Mouse (Mus musculus) testis, adult 2 months (tissue): ENCODE data around the gene Cep112. TPM values are rescaled to one million over a fixed set of nuclear protein-coding genes. Genes with fewer than 3 reads are reported as not detected.

Source experiments
- H3K27ac ChIP-seq: fragments of 200-500 bp; 2 replicates; pipeline ENCODE4 v1.5.1; 2012; ENCODE audit warnings: low read depth, low read length; ENCODE audit not compliant: control insufficient read depth, insufficient read depth
- H3K27me3 ChIP-seq: fragments of 200-500 bp; 2 replicates; pipeline ENCODE4 v1.6.1; 2012; ENCODE audit warnings: mild to moderate bottlenecking, low read length, moderate library complexity; ENCODE audit not compliant: control insufficient read depth, insufficient read depth
- H3K36me3 ChIP-seq: fragments of 200-500 bp; 2 replicates; pipeline ENCODE4 v1.6.1; 2012; ENCODE audit warnings: mild to moderate bottlenecking, low read length; ENCODE audit not compliant: control insufficient read depth, insufficient read depth
- H3K4me1 ChIP-seq: fragments of 200-500 bp; 2 replicates; pipeline ENCODE4 v1.6.1; 2012; ENCODE audit warnings: low read length; ENCODE audit not compliant: control insufficient read depth, insufficient read depth
- H3K4me3 ChIP-seq: fragments of 200-500 bp; 2 replicates; pipeline ENCODE4 v1.5.1; 2012; ENCODE audit warnings: low read depth, mild to moderate bottlenecking, low read length, moderate library complexity, mixed read lengths; ENCODE audit not compliant: control insufficient read depth
- CTCF ChIP-seq: fragments of 200-500 bp; IDR thresholded peaks from 2 replicates; pipeline ENCODE4 v1.5.1; 2012; ENCODE audit warnings: low read depth, mild to moderate bottlenecking, inconsistent platforms, low read length, moderate library complexity; ENCODE audit not compliant: control insufficient read depth, insufficient read depth, insufficient replicate concordance
- POLR2A ChIP-seq: fragments of 200-500 bp; IDR thresholded peaks from 2 replicates; pipeline ENCODE4 v1.6.1; 2012; ENCODE audit warnings: low read depth, mild to moderate bottlenecking, inconsistent platforms, low read length, moderate library complexity; ENCODE audit not compliant: control insufficient read depth
- polyA plus RNA-seq: library from polyadenylated mRNA; depleted of rRNA; stranded (reverse); fragments of >200 nt; gene quantifications from 2 replicates; pipeline ENCODE4 v1.2.3, GENCODE M21; 2012

The Cep112 gene
- polyA plus RNA-seq, 1 experiment, result 127 TPM

DNA sequence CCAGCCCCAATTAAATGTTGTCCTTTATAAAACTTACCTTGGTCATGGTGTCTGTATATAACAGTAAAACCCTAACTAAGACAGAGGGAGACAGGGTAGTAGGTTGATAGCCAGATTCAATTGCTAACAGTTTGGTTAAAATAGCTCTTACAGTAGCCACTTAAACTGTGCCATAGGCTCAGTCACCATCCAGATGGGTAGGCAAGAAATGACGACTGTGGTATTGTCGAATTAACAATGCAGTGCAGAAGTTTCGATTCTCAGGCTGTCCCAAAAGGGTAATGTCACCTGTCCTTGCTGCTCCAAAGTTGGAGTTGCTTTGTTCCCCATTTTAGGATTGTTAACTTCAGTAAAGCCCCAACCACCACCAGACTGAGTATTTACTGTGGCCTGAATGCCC, 446.8 kb downstream of the Cep112 start:
- Histone ChIP-seq H3K27me3 (no peaks in the 10 kb centered on the region), H3K4me3 (no peak overlapping the region), H3K4me1 (no peaks in the 10 kb centered on the region), H3K27ac (no peak overlapping the region), H3K36me3 (no peaks in the 10 kb centered on the region)
- TF ChIP-seq POLR2A (no peak), CTCF (no peak)

DNA sequence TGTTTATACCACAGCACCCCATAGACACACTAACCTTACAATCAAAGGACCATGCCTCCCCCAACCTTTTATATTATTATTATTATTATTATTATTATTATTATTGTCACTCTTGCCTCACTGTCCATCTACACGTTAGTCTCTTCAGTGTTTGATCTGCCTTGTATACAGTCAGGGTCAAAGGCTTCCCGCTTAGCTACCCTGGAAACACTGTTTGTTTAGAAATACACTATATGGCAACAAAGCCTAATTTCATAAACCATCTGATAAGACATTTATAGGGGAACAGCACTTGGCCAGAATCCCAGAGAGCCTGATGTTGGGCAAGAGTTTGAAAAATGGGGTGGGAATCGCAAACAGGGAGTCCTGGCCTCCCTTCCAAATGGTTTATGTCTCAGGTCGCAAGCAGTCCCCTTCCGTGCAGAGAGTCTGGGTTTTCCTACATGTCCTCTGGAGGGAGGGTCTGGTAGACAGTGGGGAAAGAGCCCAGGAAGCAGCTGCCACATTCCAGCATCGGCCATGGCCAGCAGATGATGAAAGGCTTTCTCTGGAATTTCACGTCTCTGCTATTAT, 451.7 kb downstream of the Cep112 start:
- no peak overlapping the region for H3K27ac ChIP-seq

DNA sequence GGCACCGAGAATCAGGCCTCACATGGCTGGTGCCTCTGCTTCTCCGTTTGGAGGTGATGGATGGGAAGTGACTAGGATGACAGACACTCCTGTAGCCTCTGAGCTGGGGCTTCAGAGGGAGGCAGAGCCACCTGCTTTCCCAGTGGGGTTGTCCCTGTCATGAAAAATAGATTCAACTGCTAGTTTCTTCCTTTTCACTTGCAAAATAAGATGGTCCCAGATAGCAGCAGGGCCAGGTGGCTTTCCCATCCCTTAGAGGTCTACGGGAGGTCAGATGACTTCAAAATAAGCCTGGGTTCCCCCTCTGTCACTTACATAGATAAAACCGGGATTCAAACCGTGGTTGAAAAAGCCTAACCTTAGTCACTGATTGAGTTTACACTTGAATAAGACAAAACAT, 452.5 kb downstream of the Cep112 start:
- H3K4me1 ChIP-seq, result no peaks in the 10 kb centered on the region
- no peaks in the 10 kb centered on the region for H3K36me3 ChIP-seq
- H3K4me3 ChIP-seq, result no peak overlapping the region
- TF ChIP-seq POLR2A, result no peak
- no peak overlapping the region for H3K27ac ChIP-seq
- H3K27me3 ChIP-seq, result no peaks in the 10 kb centered on the region

More for the DNA sequence above, 451.7 kb downstream of the Cep112 start:
- Histone ChIP-seq H3K27me3 (no peaks in the 10 kb centered on the region), H3K4me3 (no peak overlapping the region), H3K36me3 (no peaks in the 10 kb centered on the region), H3K4me1 (no peaks in the 10 kb centered on the region)
- no peak for TF ChIP-seq CTCF
- TF ChIP-seq POLR2A, result no peak

DNA sequence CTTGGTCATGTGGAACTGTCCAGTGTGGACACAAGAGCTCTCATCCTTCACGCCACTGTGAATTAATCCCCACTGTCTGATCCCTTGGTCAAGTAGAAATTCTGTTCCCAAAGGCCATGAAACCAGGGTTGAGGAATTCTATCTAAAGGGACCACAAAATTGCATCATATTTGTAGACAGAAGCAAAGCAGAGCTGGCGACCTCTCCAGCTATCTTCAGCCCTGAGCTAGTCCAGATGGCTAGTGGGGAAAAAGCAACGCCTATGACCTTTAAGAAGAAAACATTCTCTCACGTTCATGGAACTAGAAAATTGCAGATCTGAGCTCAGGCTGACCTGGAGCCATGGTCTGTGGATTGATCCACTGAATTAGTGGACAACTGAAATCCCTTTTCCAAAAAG, 455.6 kb downstream of the Cep112 start:
- no peak overlapping the region for H3K27ac ChIP-seq
- no peak overlapping the region for H3K4me3 ChIP-seq
- no peaks in the 10 kb centered on the region for H3K36me3 ChIP-seq
- TF ChIP-seq CTCF (no peak), POLR2A (no peak)
- H3K4me1 ChIP-seq, result peaks cover 4% of the 10 kb centered on the region
- H3K27me3 ChIP-seq, result no peaks in the 10 kb centered on the region

DNA sequence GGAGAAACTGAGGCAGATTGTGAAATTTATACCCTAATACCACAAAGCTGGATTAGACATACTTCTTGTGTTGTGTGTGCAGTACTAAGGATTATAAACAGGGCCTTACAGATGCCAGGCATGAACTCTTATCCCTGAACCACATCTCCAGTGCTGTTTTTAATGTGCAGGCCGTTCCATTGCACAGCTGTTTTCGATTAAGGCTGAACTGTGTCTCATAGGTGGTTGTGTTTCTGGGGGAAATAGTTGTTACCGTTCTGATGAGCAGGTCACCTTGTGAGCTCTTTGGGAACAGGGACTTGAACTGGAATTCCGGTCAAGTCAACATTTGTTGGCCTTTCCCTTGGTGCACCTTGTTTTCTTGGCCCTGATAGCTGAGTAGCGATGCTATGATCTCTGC, 456.7 kb downstream of the Cep112 start:
- Histone ChIP-seq H3K27me3 (no peaks in the 10 kb centered on the region), H3K4me3 (no peak overlapping the region), H3K36me3 (no peaks in the 10 kb centered on the region), H3K4me1 (peaks cover 7% of the 10 kb centered on the region), H3K27ac (no peak overlapping the region)
- no peak for TF ChIP-seq CTCF
- no peak for TF ChIP-seq POLR2A

DNA sequence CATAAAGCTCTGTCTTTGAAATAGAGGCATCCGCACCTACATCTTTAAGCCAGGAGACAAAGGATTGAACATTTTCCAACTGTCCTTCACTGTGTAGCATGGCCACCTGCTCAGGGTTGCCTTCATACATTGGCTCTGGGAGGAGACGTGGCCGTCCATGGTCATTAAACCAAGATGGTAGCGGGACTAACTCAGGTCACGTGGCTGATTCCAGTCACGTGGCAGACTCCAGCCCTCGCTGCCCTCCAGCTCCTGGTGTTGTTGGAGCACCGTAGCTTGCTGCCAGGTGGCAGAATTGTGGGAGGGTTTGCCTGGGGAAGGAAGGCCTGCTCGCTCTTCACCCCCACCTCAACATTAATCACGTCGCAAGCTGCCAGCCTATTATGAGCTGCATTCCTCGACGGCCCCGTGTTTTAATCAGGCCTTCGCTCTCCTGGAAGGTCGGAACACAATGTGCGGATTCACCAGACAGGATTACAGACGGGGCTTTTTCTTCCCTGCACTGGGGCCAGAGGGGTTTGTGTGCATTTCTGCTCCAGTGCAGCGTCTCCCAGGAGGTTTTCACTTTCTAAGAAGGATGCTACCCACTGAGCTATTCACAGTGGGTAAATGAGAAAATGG, 460.4 kb downstream of the Cep112 start:
- Histone ChIP-seq H3K4me3 (no peak overlapping the region), H3K36me3 (no peaks in the 10 kb centered on the region), H3K27me3 (no peaks in the 10 kb centered on the region), H3K27ac (no peak overlapping the region), H3K4me1 (peaks cover 14% of the 10 kb centered on the region)
- no peak for TF ChIP-seq POLR2A
- no peak for TF ChIP-seq CTCF

DNA sequence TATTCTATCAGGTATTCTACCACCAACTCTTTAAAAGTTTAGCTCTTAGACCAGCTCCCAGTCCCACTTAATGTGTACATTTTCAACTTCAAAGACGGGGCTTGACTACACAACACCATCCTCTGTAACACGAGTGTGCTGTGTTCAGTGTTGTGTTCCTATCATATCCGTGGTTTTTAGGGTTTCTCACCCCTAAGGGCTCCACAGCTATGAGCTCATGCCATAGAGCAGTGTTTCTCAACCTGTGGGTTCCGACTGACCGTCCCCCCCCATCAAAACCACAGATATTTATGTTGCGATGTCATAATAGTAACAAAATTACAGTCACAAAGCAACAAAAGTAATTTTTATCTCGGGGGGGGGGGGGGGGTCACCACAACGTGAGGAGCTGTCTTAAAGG, 461.1 kb downstream of the Cep112 start:
- Histone ChIP-seq H3K27me3 (no peaks in the 10 kb centered on the region), H3K4me1 (peaks cover 20% of the 10 kb centered on the region), H3K4me3 (no peak overlapping the region), H3K36me3 (no peaks in the 10 kb centered on the region), H3K27ac (no peak overlapping the region)
- no peak for TF ChIP-seq CTCF
